Mouse (Mus musculus) limb, embryonic 12.5 days (tissue): Measurements from ENCODE around the gene E130309D02Rik. TPM values are rescaled to one million over a fixed set of nuclear protein-coding genes. Genes with fewer than 3 reads are reported as not detected.

ENCODE experiments used
- ATAC-seq: fragments of 200-750 bp; cut with Nextera tagmentation; 2 replicates; pipeline ENCODE4 v1.8.0; 2017; ENCODE audit warnings: low read depth, moderate TSS enrichment; ENCODE audit not compliant: insufficient number of reproducible peaks, insufficient read depth, low FRiP score, low TSS enrichment
- H3K27ac ChIP-seq: fragments of 300-500 bp; sonication (generic); 2 replicates; pipeline ENCODE4 v1.5.1; 2016; ENCODE audit warnings: mild to moderate bottlenecking, moderate library complexity
- H3K27me3 ChIP-seq: fragments of 300-500 bp; sonication (generic); 2 replicates; pipeline ENCODE4 v1.6.1; 2016; ENCODE audit warnings: mild to moderate bottlenecking, moderate library complexity
- H3K36me3 ChIP-seq: fragments of 300-500 bp; sonication (generic); 2 replicates; pipeline ENCODE4 v1.6.1; 2016; ENCODE audit warnings: mild to moderate bottlenecking, moderate library complexity
- H3K4me1 ChIP-seq: fragments of 300-500 bp; sonication (generic); replicated peaks from 2 replicates; pipeline ENCODE4 v1.6.1; 2016
- H3K4me2 ChIP-seq: fragments of 300-500 bp; sonication (generic); 2 replicates; pipeline ENCODE4 v1.6.1; 2016; ENCODE audit warnings: mild to moderate bottlenecking, moderate library complexity
- H3K4me3 ChIP-seq: fragments of 300-500 bp; sonication (generic); replicated peaks from 2 replicates; pipeline ENCODE4 v1.5.1; 2016; ENCODE audit warnings: mild to moderate bottlenecking
- H3K9ac ChIP-seq: fragments of 300-500 bp; sonication (generic); replicated peaks from 2 replicates; pipeline ENCODE4 v1.6.1; 2016; ENCODE audit warnings: mild to moderate bottlenecking, moderate library complexity
- H3K9me3 ChIP-seq: fragments of 300-500 bp; sonication (generic); 2 replicates; pipeline ENCODE4 v1.6.1; 2016; ENCODE audit warnings: mild to moderate bottlenecking, moderate library complexity
- WGBS: fragments of 180-500 bp; shearing (Covaris S2); methylation state at CpG from one replicate; pipeline ENCODE4 v1.1.7; 2016; 5-methylcytosine and 5-hydroxymethylcytosine counted together
- polyA plus RNA-seq: library from polyadenylated mRNA; unstranded; fragments of >200 nt; fragmentation: Nextera tagmentation; extraction: Ambion mirVana; gene quantifications from 2 replicates; pipeline ENCODE4 v1.2.1, GENCODE M21; 2016

Gene E130309D02Rik
- polyA plus RNA-seq, 1 experiment from 2014 or later = 53.9 TPM

DNA sequence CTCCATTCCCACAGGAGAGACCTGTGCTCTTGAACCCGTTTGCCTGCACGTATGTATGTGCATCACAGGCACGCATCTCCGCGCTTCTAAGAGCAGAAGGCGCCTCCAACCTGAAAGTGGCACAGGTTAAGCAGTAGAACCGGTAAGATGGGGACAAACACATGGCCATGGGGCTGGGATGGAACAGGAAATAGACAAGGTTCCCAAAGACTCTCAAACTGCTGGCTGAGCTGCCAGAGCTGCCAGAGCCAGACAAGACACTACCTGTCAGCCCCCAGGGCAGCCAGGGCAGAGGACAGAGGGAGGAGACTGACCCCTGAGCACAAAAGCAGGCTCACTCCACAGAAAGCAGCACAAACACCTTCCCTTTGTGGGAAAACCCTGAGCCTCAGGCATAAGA, 5.2 kb downstream of the E130309D02Rik start:
- no peaks in the 10 kb centered on the region for H3K27me3 ChIP-seq
- no peaks in the 10 kb centered on the region for H3K9me3 ChIP-seq
- no peak overlapping the region for H3K27ac ChIP-seq
- H3K4me1 ChIP-seq = peaks cover 15% of the 10 kb centered on the region
- H3K4me2 ChIP-seq = no peak overlapping the region
- 94% methylated on average over 7 of the region's 7 CpGs for WGBS
- no peak overlapping the region for H3K9ac ChIP-seq
- H3K4me3 ChIP-seq = no peak overlapping the region
- peaks cover 87% of the 10 kb centered on the region for H3K36me3 ChIP-seq
- ATAC-seq = no peak

DNA sequence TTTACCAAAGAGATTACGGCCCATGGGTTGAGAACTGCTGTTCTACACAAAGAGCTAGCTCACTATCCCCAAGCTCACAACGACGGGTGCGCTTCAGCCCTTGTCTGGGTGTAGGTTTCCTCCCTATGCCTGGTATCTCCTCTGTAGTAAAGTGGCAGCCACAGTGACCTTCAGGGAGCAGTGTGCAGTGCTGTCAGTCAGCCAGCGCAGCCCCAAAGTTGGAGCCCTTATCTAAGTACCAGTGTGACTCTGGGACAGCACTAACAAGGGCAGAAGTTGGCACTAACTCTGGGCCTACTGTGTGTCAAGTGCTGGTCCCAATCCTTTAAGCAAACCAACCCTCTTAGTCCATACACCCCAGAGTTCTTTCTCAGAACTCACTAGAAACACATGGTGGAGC, 6.3 kb downstream of the E130309D02Rik start:
- Histone ChIP-seq H3K9me3 (no peaks in the 10 kb centered on the region), H3K4me1 (peaks cover 10% of the 10 kb centered on the region), H3K27ac (no peak overlapping the region), H3K27me3 (no peaks in the 10 kb centered on the region), H3K4me2 (no peak overlapping the region), H3K9ac (no peak overlapping the region), H3K4me3 (no peak overlapping the region), H3K36me3 (peaks cover 95% of the 10 kb centered on the region)
- WGBS = 92% methylated on average over 5 of the region's 5 CpGs
- ATAC-seq = no peak

DNA sequence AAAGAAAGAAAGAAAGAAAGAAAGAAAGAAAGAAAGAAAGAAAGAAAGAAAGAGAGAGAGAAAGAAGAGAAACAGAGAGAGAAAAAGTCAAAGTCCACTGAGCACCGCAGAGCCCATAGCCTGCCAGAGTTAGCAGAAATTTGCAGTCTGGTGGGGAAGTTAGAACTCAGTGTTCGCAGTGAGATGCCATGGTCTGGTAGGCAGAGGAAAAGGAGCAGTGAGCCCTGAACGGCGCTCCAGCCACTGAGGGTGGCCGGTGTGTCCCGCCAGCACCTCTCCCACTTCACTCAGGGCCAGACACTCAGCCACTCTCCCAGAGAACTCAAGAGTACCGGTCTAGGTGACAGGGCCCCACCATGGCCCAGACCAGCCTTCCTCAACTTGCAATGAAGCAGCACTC, 10.9 kb downstream of the E130309D02Rik start:
- Histone ChIP-seq H3K9ac (no peak overlapping the region), H3K9me3 (no peaks in the 10 kb centered on the region), H3K36me3 (peaks cover 97% of the 10 kb centered on the region), H3K27ac (no peak overlapping the region), H3K27me3 (no peaks in the 10 kb centered on the region), H3K4me2 (no peak overlapping the region), H3K4me3 (no peak overlapping the region), H3K4me1 (no peaks in the 10 kb centered on the region)
- 87% methylated on average over 7 of the region's 7 CpGs for WGBS
- ATAC-seq = no peak

DNA sequence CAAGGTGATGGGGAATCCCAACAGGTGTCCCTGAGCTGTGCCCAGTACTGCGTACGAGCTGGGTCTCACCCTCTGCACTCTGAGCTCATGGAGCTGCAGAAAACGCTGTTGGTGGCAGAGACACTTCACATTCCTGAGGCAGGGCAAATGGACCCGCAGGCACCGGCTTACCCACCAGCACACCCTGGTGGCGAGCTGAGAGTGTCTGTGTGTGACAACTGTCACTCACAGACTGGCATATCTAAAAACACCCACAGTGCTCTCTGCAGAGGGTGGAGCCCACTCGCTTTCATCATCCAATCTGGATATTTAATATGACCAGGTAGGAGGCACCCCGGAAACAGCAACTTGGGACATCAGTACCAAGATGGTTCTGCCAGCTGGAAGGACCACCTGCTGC, 13.9 kb downstream of the E130309D02Rik start:
- ATAC-seq = no peak
- H3K27ac ChIP-seq = no peak overlapping the region
- H3K9ac ChIP-seq = no peak overlapping the region
- no peaks in the 10 kb centered on the region for H3K27me3 ChIP-seq
- no peak overlapping the region for H3K4me2 ChIP-seq
- 81% methylated on average over 8 of the region's 8 CpGs for WGBS
- no peaks in the 10 kb centered on the region for H3K9me3 ChIP-seq
- H3K4me3 ChIP-seq = no peak overlapping the region
- no peaks in the 10 kb centered on the region for H3K4me1 ChIP-seq
- H3K36me3 ChIP-seq = peaks cover 77% of the 10 kb centered on the region

DNA sequence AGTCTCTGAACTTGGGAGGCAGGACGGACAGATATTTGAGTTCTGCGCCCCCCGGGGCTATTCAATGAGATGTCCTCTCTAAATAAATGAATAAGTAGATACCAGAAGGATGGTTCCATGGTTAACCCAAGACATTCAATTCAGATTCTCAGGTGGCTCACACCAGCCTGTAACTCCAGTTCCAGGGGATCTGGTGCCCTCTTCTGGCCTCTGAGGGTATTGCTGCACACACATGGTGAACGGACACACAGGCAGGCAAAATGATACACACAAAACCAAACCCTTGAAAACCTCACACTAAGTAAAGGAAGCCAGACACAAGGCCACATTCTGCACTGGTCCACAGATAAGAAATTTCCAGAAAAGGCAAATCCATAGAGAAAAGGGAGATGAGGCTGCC, 15.5 kb downstream of the E130309D02Rik start:
- H3K4me1 ChIP-seq = no peaks in the 10 kb centered on the region
- no peak overlapping the region for H3K4me3 ChIP-seq
- no peak overlapping the region for H3K4me2 ChIP-seq
- no peak overlapping the region for H3K9ac ChIP-seq
- H3K27ac ChIP-seq = no peak overlapping the region
- 0 out of 2 replicates have a peak, but pooled peaks cover 5% of the 10 kb centered on the region for H3K9me3 ChIP-seq
- H3K27me3 ChIP-seq = peaks cover 5% of the 10 kb centered on the region
- 90% methylated on average over 4 of the region's 4 CpGs for WGBS
- no peak for ATAC-seq
- peaks cover 61% of the 10 kb centered on the region for H3K36me3 ChIP-seq

DNA sequence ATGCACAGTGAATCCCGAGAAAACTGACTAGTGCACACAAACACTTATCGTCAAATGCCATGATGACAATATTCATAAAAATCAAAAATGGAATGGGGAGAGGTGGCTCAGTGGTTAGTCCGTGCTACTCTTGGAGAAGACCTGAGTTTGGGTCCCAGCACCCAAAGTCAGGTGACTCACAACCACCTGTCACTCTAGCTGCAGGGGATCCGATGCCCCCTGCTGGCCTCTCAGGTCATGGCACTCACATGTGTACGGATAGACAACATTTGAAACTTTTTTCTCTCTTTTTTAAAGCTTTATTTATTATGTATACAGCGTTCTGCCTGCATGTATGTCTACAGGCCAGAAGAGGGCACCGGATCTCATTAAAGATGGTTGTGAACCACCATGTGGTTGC, 16.8 kb downstream of the E130309D02Rik start:
- Histone ChIP-seq H3K4me3 (no peak overlapping the region), H3K4me1 (peaks cover 8% of the 10 kb centered on the region), H3K4me2 (no peak overlapping the region), H3K27ac (no peak overlapping the region), H3K36me3 (peaks cover 51% of the 10 kb centered on the region), H3K9me3 (0 out of 2 replicates have a peak, but pooled peaks cover 5% of the 10 kb centered on the region), H3K27me3 (peaks cover 18% of the 10 kb centered on the region), H3K9ac (no peak overlapping the region)
- 90% methylated on average over 7 of the region's 7 CpGs for WGBS
- no peak for ATAC-seq

DNA sequence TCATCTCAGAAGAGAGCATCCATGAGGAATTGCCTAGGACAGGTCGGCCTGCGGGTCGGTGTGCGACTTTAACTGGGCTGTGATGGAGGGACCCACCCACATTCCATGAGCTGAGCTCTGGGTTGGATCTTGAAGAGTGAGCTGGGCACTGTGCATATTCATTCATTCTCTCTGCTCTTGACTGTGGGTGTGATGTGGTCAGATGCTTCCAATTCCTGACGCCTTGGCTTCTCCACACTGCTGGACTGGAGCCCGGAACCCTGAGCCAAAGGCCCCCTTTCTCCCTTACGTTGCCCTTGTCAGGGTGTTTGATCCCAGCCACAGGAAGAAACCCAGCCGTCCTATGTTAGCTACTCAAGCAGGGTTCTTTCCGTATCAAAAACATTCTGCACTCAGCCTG, 17.2 kb downstream of the E130309D02Rik start:
- H3K4me3 ChIP-seq = no peak overlapping the region
- 94% methylated on average over 9 of the region's 9 CpGs for WGBS
- ATAC-seq = no peak
- H3K36me3 ChIP-seq = peaks cover 47% of the 10 kb centered on the region
- H3K27me3 ChIP-seq = peaks cover 22% of the 10 kb centered on the region
- H3K27ac ChIP-seq = no peak overlapping the region
- no peak overlapping the region for H3K9ac ChIP-seq
- H3K9me3 ChIP-seq = 0 out of 2 replicates have a peak, but pooled peaks cover 5% of the 10 kb centered on the region
- no peak overlapping the region for H3K4me2 ChIP-seq
- peaks cover 9% of the 10 kb centered on the region for H3K4me1 ChIP-seq

DNA sequence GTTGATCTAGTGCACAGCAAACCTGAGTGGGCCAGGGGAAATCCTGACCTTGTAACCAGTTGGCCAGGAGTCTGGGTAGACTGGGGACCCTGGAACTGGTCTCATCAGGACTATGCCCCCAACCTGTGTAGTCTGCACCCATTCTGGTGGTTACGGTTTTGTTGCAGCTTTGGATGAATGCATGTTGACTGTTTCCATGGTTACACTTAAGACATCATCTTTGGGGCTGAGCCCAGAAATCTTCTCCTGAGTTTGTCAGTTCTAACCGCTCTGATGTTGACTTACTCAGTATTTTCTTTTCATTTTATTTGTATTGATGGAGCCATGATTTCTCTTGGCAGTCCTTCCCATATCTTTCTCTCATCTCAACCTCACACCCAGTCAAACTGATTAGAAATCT, 19.8 kb downstream of the E130309D02Rik start:
- peaks cover 9% of the 10 kb centered on the region for H3K4me1 ChIP-seq
- H3K9me3 ChIP-seq = 0 out of 2 replicates have a peak, but pooled peaks cover 5% of the 10 kb centered on the region
- H3K27me3 ChIP-seq = peaks cover 48% of the 10 kb centered on the region
- H3K4me3 ChIP-seq = no peak overlapping the region
- H3K4me2 ChIP-seq = no peak overlapping the region
- H3K36me3 ChIP-seq = peaks cover 20% of the 10 kb centered on the region
- no peak for ATAC-seq
- 94% methylated on average over 2 of the region's 2 CpGs for WGBS
- no peak overlapping the region for H3K9ac ChIP-seq
- no peak overlapping the region for H3K27ac ChIP-seq

DNA sequence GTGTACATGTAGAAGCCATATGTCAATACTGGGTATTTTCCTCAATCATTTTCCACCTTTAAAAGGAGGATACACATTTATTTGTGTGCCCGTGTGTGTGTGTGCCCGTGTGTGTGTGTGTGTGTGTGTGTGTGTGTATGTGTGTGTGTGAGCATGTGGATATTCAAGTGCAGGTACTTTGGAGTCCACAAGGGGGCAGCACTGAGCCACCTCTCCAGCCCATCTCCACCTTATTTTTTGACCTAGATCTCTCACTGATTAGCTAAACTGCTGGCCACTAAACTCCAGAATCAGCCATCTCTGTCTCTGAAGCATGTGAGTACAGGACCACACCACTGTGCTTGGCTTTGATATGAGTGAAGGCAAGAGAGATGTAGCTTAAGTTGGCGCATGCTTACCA, 20.3 kb downstream of the E130309D02Rik start:
- no peak for ATAC-seq
- peaks cover 15% of the 10 kb centered on the region for H3K36me3 ChIP-seq
- 94% methylated on average over 3 of the region's 3 CpGs for WGBS
- 0 out of 2 replicates have a peak, but pooled peaks cover 5% of the 10 kb centered on the region for H3K9me3 ChIP-seq
- no peak overlapping the region for H3K9ac ChIP-seq
- peaks cover 53% of the 10 kb centered on the region for H3K27me3 ChIP-seq
- no peak overlapping the region for H3K4me2 ChIP-seq
- no peak overlapping the region for H3K27ac ChIP-seq
- H3K4me3 ChIP-seq = no peak overlapping the region
- H3K4me1 ChIP-seq = peaks cover 9% of the 10 kb centered on the region

DNA sequence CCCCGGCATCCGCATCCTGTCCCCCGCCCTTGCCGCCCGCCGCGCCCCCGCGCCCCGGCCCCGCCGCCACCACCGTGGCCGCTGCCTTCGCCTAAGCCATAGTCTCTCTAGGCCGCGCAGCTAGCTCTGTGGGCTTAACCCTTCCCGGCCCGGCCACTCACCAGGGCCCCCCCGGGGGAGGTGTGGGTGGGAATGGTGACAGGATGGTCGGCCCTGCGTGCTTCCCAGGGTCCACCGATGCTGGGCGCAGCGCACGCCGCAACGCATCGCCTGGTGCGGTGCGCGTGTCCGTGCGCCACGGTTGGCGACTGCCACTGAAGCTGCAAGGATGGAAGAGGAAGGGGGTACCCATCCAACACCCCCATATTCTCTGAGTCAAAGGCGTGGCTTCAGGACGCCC, 21.8 kb downstream of the E130309D02Rik start, which contains the start of gene Zfp853:
Gene Zfp853 (minus strand): TSS at position 220 of the 400 bp plus-strand sequence.
- H3K9me3 ChIP-seq = 0 out of 2 replicates have a peak, but pooled peaks cover 5% of the 10 kb centered on the region
- no peak within 1 kb of the TSS for H3K27ac ChIP-seq
- 0 out of 2 replicates have a peak, but pooled peaks have one; percentile 24 for ATAC-seq
- peak within 1 kb of the TSS; percentile 97 for H3K4me2 ChIP-seq
- 3% methylated on average over 36 of the region's 38 CpGs for WGBS
- peaks cover 68% of the 10 kb centered on the region for H3K27me3 ChIP-seq
- peak within 1 kb of the TSS; percentile 59 for H3K4me3 ChIP-seq
- H3K4me1 ChIP-seq = peaks cover 14% of the 10 kb centered on the region
- peak within 1 kb of the TSS; percentile 75 for H3K9ac ChIP-seq
- peaks cover under 1% of the 10 kb centered on the region for H3K36me3 ChIP-seq

DNA sequence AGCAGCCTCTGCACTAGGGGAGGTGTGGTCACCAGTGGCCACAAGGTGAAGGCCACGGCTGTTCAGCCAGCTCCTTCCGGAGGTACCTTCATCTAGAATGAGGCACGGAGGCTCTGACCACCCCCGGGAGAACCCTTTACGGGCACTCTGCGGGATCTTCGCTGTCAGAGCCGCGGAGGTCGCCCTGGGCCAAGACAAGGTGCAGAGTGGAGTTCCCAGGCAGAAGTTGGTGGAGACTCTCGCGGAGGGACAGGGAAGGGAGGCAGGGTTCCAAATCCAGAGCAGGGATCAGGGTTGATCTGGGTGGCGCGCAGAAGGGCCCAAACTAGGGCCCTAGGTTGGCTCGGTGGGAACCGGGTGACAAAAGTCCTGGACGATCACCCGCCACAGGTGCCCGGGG, 22.3 kb downstream of the E130309D02Rik start:
- Histone ChIP-seq H3K9me3 (0 out of 2 replicates have a peak, but pooled peaks cover 5% of the 10 kb centered on the region), H3K4me3 (peak overlapping the region; percentile 59), H3K9ac (peak overlapping the region; percentile 75), H3K27ac (no peak overlapping the region), H3K4me2 (peak overlapping the region; percentile 97), H3K36me3 (no peaks in the 10 kb centered on the region; the same call in 1 of the 2 replicates), H3K4me1 (peaks cover 19% of the 10 kb centered on the region), H3K27me3 (peaks cover 73% of the 10 kb centered on the region)
- ATAC-seq = no peak
- 1% methylated on average over 16 of the region's 19 CpGs for WGBS

DNA sequence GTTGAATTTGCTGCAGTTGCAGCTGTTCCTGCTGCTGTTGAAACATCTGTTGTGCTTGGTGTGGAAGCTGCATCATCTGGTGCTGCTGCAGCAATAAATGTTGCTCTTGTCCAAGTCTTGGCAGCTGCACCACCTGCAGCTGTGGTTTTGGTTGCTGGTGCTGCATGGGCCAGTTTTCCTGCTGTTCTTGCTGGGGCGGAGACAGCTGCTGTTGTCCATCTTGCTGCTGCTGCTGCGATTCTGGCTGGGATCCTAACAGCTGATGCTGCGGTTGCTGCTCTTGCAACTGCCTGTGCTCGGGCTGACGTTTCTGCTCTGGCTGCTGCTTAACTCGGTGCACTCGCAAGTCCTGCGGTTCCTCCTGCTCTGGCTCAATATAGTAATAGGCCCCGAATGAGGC, 25.9 kb downstream of the E130309D02Rik start:
- peaks cover 25% of the 10 kb centered on the region for H3K4me1 ChIP-seq
- peaks cover 100% of the 10 kb centered on the region for H3K27me3 ChIP-seq
- H3K9ac ChIP-seq = no peak overlapping the region
- no peaks in the 10 kb centered on the region for H3K36me3 ChIP-seq
- ATAC-seq = no peak
- no peak overlapping the region for H3K27ac ChIP-seq
- WGBS = 68% methylated on average over 9 of the region's 9 CpGs
- no peak overlapping the region for H3K4me2 ChIP-seq
- H3K4me3 ChIP-seq = no peak overlapping the region
- no peaks in the 10 kb centered on the region for H3K9me3 ChIP-seq
